ENCODE assay signal across 10 mouse cellular contexts in genomic region chr5:141738725-141739124, GRCm38 (mm10).
DNase-seq lines count a peak whose midpoint lies in the region; TF ChIP-seq lines count a peak whose summit lies in the region.
"Had no signal": no experiment of that assay in that cellular context is flagged by ENCODE, and none has a peak within 500 bp of the region (broad histone marks: within the 10 kb centered on the region; RNA-seq: fewer than 3 reads in every experiment).

No protein-coding gene starts in this region.

- 65% methylated on average over 5 of the region's 5 CpGs for WGBS in lung, adult 2 months

- H3K9ac ChIP-seq in MEL (ENCODE audit: control insufficient read depth, low read depth, low read length, poor library complexity, severe bottlenecking), result no peak overlapping the region
- H3K9ac ChIP-seq: heart, embryonic 15.5 days had no signal

- no peak overlapping the region for H3K4me3 ChIP-seq in gastrocnemius, adult 2 months
- H3K4me3 ChIP-seq in lung, adult 2 months (replicated peaks; ENCODE audit: extremely low read depth, low read depth, low read length), result no peak overlapping the region
- no peak overlapping the region for H3K4me3 ChIP-seq in MEL (ENCODE audit: control insufficient read depth in 1 of 2, insufficient read depth in 1 of 2, low read depth in 2 of 2, low read length in 2 of 2)
- H3K4me3 ChIP-seq: heart, embryonic 15.5 days; limb, embryonic 10.5 days had no signal

- no peak for TF ChIP-seq POLR2A in lung, adult 2 months (IDR thresholded peaks at IDR 0.05; ENCODE audit: borderline replicate concordance, extremely low read depth, low read depth, low read length)
- TF ChIP-seq POLR2A in MEL (IDR thresholded peaks at IDR 0.05; ENCODE audit: control insufficient read depth in 1 of 2, insufficient read depth in 1 of 2, low read depth in 1 of 2, low read length in 2 of 2, poor library complexity in 1 of 2), result no peak

- H3K36me3 ChIP-seq in MEL (ENCODE audit: control insufficient read depth in 1 of 2, insufficient read depth in 2 of 2, low read length in 2 of 2), result no peaks in the 10 kb centered on the region
- no peaks in the 10 kb centered on the region for H3K36me3 ChIP-seq in splenic B cell, adult 2 months (ENCODE audit: control insufficient read depth, insufficient read depth, low read length, poor library complexity, severe bottlenecking)
- H3K36me3 ChIP-seq: heart, embryonic 15.5 days; limb, embryonic 10.5 days had no signal

- no peaks in the 10 kb centered on the region for H3K4me1 ChIP-seq in lung, adult 2 months (ENCODE audit: control insufficient read depth, insufficient read depth, low read length)
- H3K4me1 ChIP-seq in MEL (ENCODE audit: control insufficient read depth in 1 of 2, insufficient read depth in 2 of 2, low read length in 2 of 2), result no peaks in the 10 kb centered on the region
- H3K4me1 ChIP-seq: heart, embryonic 15.5 days; limb, embryonic 10.5 days had no signal

- no peak overlapping the region for H3K27ac ChIP-seq in gastrocnemius, adult 2 months
- no peak overlapping the region for H3K27ac ChIP-seq in MEL (ENCODE audit: control insufficient read depth, low read depth, low read length)
- H3K27ac ChIP-seq: heart, embryonic 15.5 days; limb, embryonic 10.5 days had no signal

- no peak for TF ChIP-seq EP300 in MEL (IDR thresholded peaks at IDR 0.05; ENCODE audit: low read depth in 1 of 2, low read length in 2 of 2)

- no peak for DNase-seq in gastrocnemius, adult 2 months
- DNase-seq in gastrocnemius, postnatal 4 days (ENCODE audit: low spot score in 2 of 2), result no peak
- DNase-seq in lung, adult 2 months, result no peak
- DNase-seq in lung, postnatal 4 days, result no peak
- DNase-seq in MEL (ENCODE audit: low read depth, low spot score), result peak; percentile 13
- DNase-seq in splenic B cell, adult 2 months (ENCODE audit: low read depth, low spot score), result peak; percentile 13
- no peak for DNase-seq in ovary, postnatal 36 days (ENCODE audit: low spot score)
- DNase-seq in adipocyte (ENCODE audit: low spot score), result no peak

- intact Hi-C loops in gastrocnemius, adult 2 months (cut with DNase I), result no loop called here

- H3K9me3 ChIP-seq in MEL (replicated peaks; ENCODE audit: insufficient read depth, low read length), result no peaks in the 10 kb centered on the region
- H3K9me3 ChIP-seq: heart, embryonic 15.5 days; limb, embryonic 10.5 days had no signal

- TF ChIP-seq CTCF in gastrocnemius, adult 2 months (IDR thresholded peaks at IDR 0.05), result peak; percentile 27; the same call in 1 of the 2 replicates
- 0 out of 2 replicates have a peak, but pooled peaks have one; percentile 1 for TF ChIP-seq CTCF in lung, adult 2 months (IDR thresholded peaks at IDR 0.05; ENCODE audit: insufficient read depth, low read length)
- TF ChIP-seq CTCF in MEL (IDR thresholded peaks at IDR 0.05 in 2 of 3, conservative IDR thresholded peaks at IDR 0.05 in 1 of 3; ENCODE audit: control insufficient read depth in 1 of 3, insufficient read depth in 1 of 3, low read depth in 2 of 3, low read length in 3 of 3, poor library complexity in 1 of 3, severe bottlenecking in 1 of 3), result peak; percentile 9 to 42 (median 28); a peak in 5 of 6 replicates

- H3K27me3 ChIP-seq in MEL (ENCODE audit: control insufficient read depth in 1 of 2, insufficient read depth in 2 of 2, low read length in 2 of 2), result no peaks in the 10 kb centered on the region
- H3K27me3 ChIP-seq in splenic B cell, adult 2 months (ENCODE audit: control insufficient read depth, insufficient read depth, low read length, poor library complexity, severe bottlenecking), result no peaks in the 10 kb centered on the region
- H3K27me3 ChIP-seq: heart, embryonic 15.5 days had no signal

- H3K79me2 ChIP-seq in MEL (ENCODE audit: control insufficient read depth, insufficient read depth, low read length, poor library complexity), result no peaks in the 10 kb centered on the region

- TF ChIP-seq RAD21 in MEL (IDR thresholded peaks at IDR 0.05; ENCODE audit: low read depth, low read length), result no peak

TF ChIP-seq in MEL, 35 proteins besides CTCF, POLR2A, EP300 and RAD21:
- no peak for TF ChIP-seq TAL1 (IDR thresholded peaks at IDR 0.05; ENCODE audit: low read length)
- TF ChIP-seq SMC3 (IDR thresholded peaks at IDR 0.05; ENCODE audit: low read depth, low read length), result 0 out of 2 replicates have a peak, but pooled peaks have one; percentile 6

Comparison
In these comparisons a context has a peak if more than half of its experiments do, and no peak if none do; other contexts are left out.
1. DNase-seq: peak in MEL (single experiment) and splenic B cell, adult 2 months (single experiment); none in gastrocnemius, adult 2 months (single experiment), gastrocnemius, postnatal 4 days (0 of 2), lung, adult 2 months (single experiment), lung, postnatal 4 days (0 of 2), ovary, postnatal 36 days (single experiment) and adipocyte (single experiment).
2. Peak in every context shown above with its lines, with median percentiles within 50 percentile points of each other: CTCF ChIP-seq.